Mouse (Mus musculus) erythroblast, adult 5-6 weeks (primary cell): ENCODE results near the gene She. TPM values are rescaled to one million over a fixed set of nuclear protein-coding genes. Genes with fewer than 3 reads are reported as not detected.

ENCODE experiments used
- ATAC-seq: replicated peaks from 2 replicates; pipeline ENCODE4 v1.8.0; 2016; ENCODE audit warnings: moderate number of reproducible peaks, mild to moderate bottlenecking, moderate TSS enrichment, inconsistent platforms; ENCODE audit not compliant: poor library complexity, low FRiP score, severe bottlenecking
- total RNA-seq, 2 experiments: library from RNA; stranded (forward) in 1 of 2; stranded (reverse) in 1 of 2; fragments of 150-400 nt in 1 of 2; fragments of 200-764, 138-1000 nt in 1 of 2; gene quantifications; 2 replicates each; pipeline versions ENCODE4 v1.2.3 to v1.2.4; 2015 to 2017; ENCODE audit warnings: low replicate concordance in 2 of 2

The She gene
- total RNA-seq, 2 experiments from 2014 or later = not detected

DNA sequence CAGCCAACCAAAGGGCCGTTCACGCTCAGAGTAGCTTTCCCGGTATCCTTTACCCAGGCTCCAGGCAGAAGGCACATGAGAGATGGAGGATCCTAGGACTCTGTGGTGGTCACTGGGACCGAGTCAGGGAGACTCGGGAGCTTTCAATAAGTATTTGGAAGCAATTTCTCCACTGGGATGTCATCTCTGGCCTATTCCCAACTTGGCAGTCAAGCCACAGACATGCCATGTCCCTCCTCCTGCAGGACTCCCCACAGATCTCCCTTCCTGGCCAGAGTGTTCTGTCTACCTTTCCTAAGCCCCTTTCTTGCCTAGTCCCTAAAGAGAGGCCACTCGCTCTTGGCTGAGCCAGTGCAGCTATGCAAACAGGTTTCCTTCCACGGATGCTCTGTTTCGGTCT lies 46.0 kb downstream of the She start:
- no peak for ATAC-seq

DNA sequence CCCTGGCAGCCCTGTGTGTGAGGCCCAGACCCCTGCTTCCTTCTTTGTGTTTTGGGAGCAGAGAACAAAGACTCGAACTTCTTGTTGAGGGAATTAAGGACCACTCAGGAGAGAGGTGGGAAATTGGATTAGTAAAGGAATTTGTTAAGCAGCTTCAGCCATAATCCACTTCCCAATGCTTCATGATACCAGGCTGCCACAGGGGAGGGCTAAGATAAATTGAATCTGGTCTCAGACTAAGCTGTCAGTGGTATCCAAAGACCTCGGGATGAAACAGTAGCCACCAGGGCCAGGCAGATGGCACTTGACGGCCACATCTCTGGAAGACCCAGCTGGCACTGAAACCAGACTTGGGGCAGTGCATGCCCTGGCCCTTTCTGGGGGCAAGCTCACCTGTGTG lies 47.3 kb downstream of the She start:
- ATAC-seq = no peak

DNA sequence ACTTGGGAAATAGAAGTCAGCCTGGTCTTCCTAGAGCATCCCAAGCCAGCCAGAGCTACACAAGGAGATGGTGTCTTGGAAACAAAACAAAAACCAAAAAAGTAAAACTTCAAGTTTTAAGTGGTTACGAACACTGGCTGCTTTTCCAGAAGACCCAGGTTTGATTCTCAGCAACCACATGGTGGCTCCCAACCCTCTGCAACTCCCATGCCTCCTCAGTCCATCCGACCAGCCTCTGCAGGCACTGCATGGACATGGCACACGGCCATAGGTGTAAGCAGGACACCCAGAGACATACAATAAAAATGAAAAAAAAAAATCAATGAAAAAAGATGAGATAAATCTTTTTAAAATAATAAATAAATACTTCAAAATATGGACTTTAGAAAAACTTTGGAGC lies 48.2 kb downstream of the She start:
- no peak for ATAC-seq

DNA sequence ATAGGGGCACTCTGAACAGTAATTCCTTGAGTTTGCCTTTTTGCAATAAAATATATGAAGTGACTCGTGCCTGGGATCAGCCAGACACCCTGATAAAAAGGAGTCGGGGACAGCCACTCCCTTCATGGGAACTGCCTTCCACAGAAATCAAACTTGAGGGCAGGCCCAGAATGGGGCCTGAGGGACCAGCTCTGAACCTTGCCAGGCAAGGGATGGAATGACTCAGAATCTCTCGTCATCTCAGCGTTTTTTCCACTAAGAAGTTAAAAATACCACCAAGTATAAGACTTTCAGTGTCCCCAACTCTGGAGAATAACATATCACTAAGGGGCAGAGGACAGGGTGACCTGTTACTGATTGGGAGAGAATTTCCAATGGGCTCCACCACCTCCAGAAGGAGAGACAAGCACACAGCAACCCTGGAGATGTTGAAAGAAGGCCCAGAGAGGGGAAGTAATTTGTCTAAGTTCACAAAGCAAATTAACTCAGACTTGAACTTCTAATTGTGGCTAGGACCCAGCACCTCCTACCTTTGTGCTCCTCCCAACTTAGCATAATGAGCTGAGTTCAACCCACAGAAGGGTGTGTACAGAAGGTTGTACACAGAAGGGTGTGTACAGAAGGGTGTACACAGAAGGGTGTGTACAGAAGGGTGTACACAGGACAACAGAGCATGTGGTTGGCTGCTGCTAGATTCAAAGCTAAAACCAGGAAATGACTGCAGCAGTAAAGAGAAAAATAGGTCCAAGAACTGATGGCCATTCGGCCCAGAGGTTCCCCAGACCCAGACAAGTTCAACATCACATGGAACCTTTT lies 49.1 kb downstream of the She start:
- ATAC-seq = no peak

DNA sequence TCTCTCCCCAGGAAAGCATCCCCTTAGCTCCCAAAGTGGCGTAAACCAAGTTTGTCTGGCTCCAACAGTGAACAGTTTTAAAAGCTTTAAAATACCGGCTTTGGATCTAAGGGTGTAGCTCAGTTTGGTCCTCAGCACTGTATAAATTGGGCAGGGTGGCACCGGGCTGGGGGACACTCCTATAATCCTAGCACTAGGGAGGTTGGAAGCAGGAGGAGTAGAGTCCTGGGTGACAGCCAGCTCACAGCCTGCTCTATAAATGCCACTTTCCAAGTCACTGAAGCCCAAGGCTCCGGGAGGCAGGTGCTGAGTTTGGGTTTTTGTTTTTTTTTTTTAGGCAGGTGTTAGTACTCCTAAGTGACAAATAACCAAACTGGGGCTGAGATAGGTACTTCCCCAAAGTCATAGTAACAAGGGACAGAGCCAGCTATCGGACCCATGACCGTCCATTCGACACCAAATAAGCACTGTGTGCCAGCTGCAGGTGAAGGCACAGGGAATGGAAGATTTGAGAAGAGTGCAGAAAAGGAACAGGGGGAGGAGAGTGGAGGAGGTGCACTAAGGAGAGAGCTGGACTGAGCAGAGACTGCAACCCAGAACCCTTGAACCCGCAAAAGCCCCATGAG lies 51.5 kb downstream of the She start:
- no peak for ATAC-seq

DNA sequence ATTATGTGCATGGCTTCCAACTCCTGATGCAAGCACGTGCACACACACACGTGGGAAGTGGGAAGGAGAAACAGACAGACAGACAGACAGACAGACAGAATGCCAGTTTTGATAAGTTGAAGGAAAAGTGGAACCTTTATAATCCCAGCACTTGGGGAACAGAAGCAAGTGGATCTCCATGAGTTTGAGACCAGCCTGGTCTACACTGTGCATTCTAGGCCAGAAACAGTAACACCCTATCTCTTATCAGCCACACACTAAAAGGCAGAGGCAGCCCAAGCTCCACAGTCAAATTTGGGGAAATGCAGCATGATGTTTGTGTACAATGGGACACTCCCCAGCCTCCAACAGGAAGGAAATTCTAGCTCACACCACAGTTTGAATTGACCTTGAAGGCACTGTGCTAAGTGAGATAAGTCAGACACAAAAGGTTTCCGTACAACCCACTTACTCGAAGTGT lies 52.4 kb downstream of the She start:
- ATAC-seq = no peak

DNA sequence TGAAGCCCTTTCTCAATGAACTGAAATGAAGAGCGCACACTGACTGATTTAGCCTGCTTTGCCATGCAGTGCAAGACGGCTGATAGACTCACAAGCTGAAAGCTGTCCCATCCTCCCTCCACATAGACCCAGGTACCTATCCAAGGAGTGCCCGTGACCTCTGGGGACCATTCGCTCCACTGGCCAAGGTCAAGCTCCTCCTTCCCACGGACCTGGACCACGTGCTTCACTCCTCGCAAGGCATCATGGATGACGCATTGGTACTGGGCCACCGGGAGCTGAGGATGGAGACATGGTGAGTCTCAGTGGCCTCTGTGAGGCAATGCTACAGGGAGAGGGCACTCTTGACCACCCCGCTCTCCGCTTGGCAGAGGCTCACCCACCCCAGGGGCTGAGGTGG lies 54.6 kb downstream of the She start:
- no peak for ATAC-seq

DNA sequence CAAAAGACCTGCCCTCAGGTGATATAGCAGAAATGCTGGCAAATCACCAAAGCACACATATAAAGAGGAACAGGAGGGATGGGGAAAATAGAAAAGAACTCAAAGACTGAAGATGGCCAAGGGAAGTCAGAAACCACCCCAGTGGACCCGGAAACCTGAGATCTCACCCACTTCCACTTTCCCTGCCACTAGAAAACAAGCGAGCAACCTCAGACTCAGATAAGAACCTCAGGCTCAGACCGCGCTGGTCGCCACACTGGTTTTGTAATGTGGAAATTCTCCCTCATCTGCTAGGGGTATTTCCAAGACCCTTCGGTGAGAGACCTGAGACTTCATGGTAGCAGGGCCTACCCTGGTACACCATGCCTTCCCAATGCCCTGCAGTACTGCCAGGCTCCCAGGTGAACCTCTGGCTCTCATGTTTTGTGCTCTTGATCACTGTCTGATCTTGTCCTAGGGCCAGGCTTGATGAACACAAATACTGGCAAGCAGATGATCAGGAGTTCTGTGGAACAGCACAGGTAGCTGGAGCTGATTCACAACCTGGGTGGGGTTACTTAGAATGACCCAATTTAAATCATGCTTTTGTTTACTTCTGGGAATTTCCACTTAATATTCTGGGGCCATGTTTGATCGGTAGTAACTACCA lies 56.5 kb downstream of the She start:
- no peak for ATAC-seq

DNA sequence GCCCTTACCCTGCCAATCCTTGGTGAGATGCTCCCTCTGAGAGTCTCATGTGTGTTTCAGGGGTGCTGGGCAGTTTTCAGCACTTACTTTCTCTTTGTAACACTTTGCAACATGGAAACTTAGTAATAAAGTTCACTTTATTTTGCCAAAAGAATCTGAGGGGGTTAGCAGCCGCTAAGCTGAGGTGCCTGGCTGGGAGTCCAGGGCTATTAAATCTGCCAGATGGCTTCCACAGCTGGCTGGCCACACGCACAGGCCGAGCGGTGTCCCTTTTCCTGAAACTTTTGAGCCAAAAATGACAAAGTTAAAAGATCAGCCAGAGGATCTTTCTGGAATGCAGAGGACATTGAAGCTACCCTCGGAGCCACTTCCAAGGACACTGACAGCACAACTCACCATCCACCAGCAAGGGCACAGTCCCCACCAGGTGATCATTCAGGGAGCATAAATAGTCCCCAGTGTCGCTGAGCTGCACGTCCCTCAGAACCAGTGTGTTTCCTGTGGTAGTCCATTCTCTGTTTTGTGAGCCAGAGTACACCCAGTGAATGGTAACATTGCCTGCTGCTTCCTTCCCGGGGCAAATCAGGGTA lies 58.8 kb downstream of the She start:
- no peak for ATAC-seq

DNA sequence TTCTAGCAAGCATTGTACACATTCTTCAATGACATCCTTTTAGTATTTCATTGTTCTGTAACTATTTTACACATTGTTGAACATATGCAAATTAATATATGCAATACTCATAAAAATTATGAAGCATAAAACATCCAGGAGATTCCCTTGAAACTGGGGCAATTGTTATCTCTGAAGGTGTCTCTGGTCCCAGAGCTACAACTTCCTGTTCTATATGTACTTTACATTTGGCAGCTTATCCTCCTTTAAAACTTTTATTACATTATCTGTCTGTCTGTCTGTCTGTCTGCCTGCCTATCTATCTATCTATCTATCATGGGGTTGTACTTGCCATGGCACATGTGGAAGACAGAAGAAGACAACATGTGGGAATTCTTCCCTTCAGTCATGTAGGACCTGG lies 60.5 kb downstream of the She start:
- no peak for ATAC-seq

DNA sequence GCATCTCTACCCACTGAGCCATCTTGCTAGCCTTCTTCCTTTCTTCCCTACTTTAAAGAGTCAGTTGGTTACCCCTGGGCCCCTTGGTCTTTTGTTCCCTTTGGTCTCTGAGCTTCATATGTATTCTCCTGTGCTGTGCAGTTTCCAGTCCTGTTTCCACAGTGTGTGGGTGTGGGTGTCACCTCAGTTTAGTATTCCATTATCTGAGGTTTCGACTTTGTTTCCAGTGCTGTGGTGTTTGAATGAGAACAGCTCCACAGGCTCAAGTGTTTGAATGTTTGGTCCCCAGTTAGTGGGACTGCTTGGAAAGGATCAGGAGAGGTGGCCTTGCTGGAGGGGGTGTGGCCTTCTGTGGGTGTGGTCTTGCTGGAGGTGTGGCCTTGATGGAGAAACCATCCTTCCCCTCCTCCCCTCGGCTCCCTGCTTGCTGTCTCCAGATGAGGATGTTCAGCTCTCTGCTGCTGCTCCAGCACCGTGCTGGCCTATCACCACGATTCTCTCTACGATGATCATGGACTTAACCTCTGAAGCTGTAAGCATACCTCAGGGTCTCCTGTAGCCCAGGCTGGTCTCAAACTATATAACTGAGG lies 61.4 kb downstream of the She start:
- ATAC-seq = no peak

DNA sequence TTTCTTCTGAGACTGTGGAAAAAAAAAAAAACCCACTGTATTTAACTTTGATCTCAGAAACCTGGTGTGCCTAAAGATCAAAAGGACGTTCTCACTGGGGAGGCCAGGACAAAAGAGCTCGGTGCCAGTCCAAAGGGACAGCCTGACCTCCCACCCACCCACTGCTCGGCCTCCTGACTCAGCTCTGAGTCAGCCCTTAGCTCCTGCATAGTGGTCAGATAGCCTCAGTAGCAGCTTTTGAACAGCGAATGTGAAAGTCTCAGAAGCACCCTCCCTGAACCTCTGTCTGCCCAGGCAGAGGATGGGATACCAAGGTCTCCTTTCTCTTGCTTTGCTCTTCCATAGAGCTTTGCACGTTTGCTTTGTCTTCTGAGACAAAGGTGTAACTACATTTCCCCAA lies 65.4 kb downstream of the She start:
- no peak for ATAC-seq

DNA sequence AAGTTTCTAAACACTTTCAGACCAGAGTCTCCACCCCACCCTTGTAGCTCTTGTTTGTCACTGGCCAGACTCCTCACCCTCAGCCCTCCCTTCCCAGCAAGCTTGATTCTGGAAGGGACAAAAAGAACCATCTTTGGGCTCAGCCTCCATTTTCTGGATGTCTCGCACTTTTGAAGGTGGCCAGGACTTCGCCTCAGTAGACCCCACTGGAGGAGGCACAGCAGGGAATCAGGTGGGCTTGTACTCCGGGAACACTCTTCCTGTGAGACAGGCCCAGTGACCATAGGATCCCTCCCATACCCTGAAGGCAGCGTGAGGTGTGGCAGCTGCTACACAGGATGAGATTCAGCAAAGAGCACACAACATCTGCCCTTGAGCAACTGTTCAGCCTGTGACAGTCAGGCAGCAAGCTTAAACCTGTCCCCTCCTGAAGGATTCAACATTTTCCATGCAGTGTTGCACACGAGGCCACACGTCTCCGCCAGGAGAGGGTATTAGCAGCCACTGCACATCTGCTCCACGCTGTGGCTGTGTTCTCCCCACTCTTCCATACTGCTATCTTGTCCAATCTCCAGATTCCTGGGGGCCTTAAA lies 66.1 kb downstream of the She start:
- ATAC-seq = no peak

DNA sequence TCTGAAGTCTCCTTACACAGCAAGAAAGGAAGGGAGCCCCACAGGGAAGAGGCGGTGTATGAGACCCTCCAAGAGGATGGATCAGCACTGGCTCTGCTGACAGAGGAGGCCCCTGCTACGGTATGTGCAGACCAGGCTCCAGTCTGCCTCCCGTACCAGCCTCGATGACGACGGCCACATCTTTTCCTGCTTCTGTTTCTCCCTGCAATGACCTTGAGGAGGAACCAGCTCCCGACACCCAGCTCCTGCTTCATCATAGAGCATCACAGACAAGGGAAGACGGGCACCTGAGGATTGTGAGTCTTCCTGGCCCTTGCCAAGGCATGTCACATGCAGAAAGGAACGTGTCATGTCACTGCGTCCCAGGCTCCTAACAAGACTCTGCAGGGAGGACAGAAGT lies 66.8 kb downstream of the She start:
- ATAC-seq = no peak

DNA sequence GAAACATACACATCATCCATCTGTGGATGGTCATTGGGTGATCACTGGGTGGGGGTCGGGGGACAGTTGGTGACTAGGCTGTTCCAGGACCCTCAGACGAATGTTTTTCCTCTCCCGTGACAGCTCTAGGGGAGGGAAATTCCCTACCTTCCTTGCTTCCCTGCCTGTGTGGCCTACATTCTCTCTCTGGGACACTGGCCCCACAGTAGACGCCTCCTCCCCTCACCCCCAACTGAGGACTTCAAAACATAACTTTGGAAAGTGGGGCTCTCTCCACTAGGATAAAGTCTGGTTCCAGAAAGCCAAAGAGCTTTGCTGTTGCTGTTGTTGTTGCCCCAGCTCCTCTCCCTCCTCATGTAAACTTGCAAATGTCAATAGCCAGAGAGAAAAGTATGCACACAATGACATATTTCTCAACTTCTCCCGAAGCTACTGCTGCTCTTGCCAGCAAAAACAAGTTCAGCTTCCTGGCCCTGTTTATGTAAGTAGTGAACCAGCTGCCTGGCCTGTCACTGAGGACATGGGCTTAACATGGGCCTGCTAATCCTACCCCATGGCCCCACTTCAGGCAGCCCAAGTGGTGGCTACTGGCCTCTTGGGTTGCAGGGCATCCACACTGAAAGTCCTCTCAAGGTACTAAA lies 67.8 kb downstream of the She start:
- ATAC-seq = no peak

DNA sequence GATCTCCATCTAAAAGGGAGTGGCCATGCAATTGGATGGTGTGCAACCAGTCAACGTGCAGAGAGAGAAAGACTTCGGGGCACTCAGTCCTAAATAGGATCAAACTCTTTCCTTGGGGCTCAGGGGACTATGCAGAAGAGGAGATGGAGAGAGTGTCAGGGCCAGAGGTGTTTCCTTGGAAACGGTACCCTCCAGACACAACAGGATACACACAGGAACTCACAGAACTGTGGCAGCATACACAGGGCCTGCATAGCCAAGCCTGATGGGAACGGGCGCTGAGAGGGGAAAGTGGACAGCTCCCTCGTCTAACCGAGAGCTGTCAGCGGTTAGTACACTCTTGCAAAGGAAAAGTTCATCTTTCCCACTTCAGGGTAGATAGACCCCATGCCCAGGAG lies 68.3 kb downstream of the She start:
- no peak for ATAC-seq

DNA sequence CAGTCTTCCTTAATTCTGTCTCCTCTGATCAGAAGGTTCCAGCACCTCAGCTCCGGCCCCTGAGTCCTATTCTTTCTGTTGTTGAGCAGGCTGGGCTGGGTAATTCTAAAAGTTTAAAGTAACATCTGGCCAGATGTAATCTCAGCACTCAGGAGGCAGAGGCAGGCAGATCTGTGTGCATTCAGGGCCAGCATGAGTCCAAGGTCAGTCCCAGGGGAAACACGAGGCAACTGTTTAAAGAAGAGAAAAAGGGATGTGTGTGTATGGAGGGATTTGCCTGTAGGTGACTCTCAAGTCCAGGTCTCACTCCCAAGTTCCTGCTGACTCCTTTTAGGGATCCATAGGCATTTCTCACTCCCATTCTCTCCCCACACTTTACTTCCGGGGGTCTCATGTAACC lies 76.7 kb downstream of the She start:
- no peak for ATAC-seq
